Mouse (Mus musculus) E14TG2a.4 (cell line): Measurements from ENCODE around the gene Triobp.

Experiments used
- H3K27me3 ChIP-seq: 2 replicates; pipeline ENCODE4 v1.6.1; 2014; ENCODE audit warnings: low read length, control low read depth; ENCODE audit not compliant: insufficient read depth
- H3K36me3 ChIP-seq: 2 replicates; pipeline ENCODE4 v1.6.1; 2014; ENCODE audit warnings: low read length, control low read depth; ENCODE audit not compliant: insufficient read depth
- H3K4me1 ChIP-seq: replicated peaks from 2 replicates; pipeline ENCODE4 v1.6.1; 2014; ENCODE audit warnings: low read depth, low read length, control low read depth
- H3K4me3 ChIP-seq: replicated peaks from 2 replicates; pipeline ENCODE4 v1.5.1; 2014; ENCODE audit warnings: mild to moderate bottlenecking, low read length
- H3K9me3 ChIP-seq: 2 replicates; pipeline ENCODE4 v1.6.1; 2014; ENCODE audit warnings: low read length, control low read depth
- CTCF ChIP-seq: conservative IDR thresholded peaks from 2 replicates; pipeline ENCODE4 v1.5.1; 2014; ENCODE audit warnings: low read length
- NANOG ChIP-seq: IDR thresholded peaks from 2 replicates; pipeline ENCODE4 v1.6.1; 2014; ENCODE audit warnings: borderline replicate concordance, low read length, mixed read lengths
- POU5F1 ChIP-seq: IDR thresholded peaks from 2 replicates; pipeline ENCODE4 v1.6.1; 2014; ENCODE audit warnings: low read length, borderline replicate concordance

Gene Triobp

GRCm38 (mm10) chr15:78930192-78930706 lies 17.3 kb upstream of the Triobp start:
- H3K4me3 ChIP-seq: no peak overlapping the region
- TF ChIP-seq CTCF: no peak
- TF ChIP-seq POU5F1: no peak
- TF ChIP-seq NANOG: no peak
- H3K4me1 ChIP-seq: peaks cover 54% of the 10 kb centered on the region
- no peaks in the 10 kb centered on the region for H3K9me3 ChIP-seq
- H3K36me3 ChIP-seq: peaks cover 10% of the 10 kb centered on the region
- peaks cover 19% of the 10 kb centered on the region for H3K27me3 ChIP-seq

- Histone ChIP-seq H3K4me1 (peaks cover 53% of the 10 kb centered on the region), H3K4me3 (no peak overlapping the region), H3K9me3 (no peaks in the 10 kb centered on the region), H3K27me3 (peaks cover 19% of the 10 kb centered on the region), H3K36me3 (peaks cover 10% of the 10 kb centered on the region)
- TF ChIP-seq CTCF: no peak
- no peak for TF ChIP-seq NANOG
- no peak for TF ChIP-seq POU5F1
Measured at GRCm38 (mm10) chr15:78930801-78931426, 16.6 kb upstream of the Triobp start.

- Histone ChIP-seq H3K27me3 (peaks cover 19% of the 10 kb centered on the region), H3K4me3 (no peak overlapping the region), H3K4me1 (peaks cover 53% of the 10 kb centered on the region), H3K36me3 (peaks cover 15% of the 10 kb centered on the region), H3K9me3 (no peaks in the 10 kb centered on the region)
- TF ChIP-seq CTCF (peak; percentile 58), NANOG (no peak)
Measured at GRCm38 (mm10) chr15:78931577-78931976, 15.9 kb upstream of the Triobp start.

- Histone ChIP-seq H3K4me1 (peaks cover 45% of the 10 kb centered on the region), H3K4me3 (peak within 1 kb of the TSS; percentile 91)
Measured at GRCm38 (mm10) chr15:78934784-78935320, 12.7 kb upstream of the Triobp start, which contains the start of gene Nol12. TSS of gene Nol12 (plus strand) at chr15:78934933.

GRCm38 (mm10) chr15:78936403-78936802 lies 11.1 kb upstream of the Triobp start:
- Histone ChIP-seq H3K9me3 (no peaks in the 10 kb centered on the region), H3K36me3 (peaks cover 54% of the 10 kb centered on the region), H3K4me3 (peak overlapping the region; percentile 91), H3K4me1 (peaks cover 43% of the 10 kb centered on the region), H3K27me3 (no peaks in the 10 kb centered on the region)
- no peak for TF ChIP-seq NANOG
- no peak for TF ChIP-seq CTCF
- TF ChIP-seq POU5F1: no peak

More at GRCm38 (mm10) chr15:78934784-78935320, 12.7 kb upstream of the Triobp start, which contains the start of gene Nol12:
- no peak for TF ChIP-seq CTCF
- TF ChIP-seq POU5F1: no peak
- no peak for TF ChIP-seq NANOG
- Histone ChIP-seq H3K9me3 (no peaks in the 10 kb centered on the region), H3K27me3 (no peaks in the 10 kb centered on the region; the same call in 1 of the 2 replicates), H3K36me3 (peaks cover 43% of the 10 kb centered on the region)

- Histone ChIP-seq H3K9me3 (no peaks in the 10 kb centered on the region), H3K27me3 (no peaks in the 10 kb centered on the region), H3K4me3 (peak overlapping the region; percentile 91), H3K36me3 (peaks cover 60% of the 10 kb centered on the region), H3K4me1 (peaks cover 40% of the 10 kb centered on the region)
- TF ChIP-seq POU5F1 (no peak), CTCF (no peak), NANOG (no peak)
Measured at GRCm38 (mm10) chr15:78937311-78937710, 10.2 kb upstream of the Triobp start.

GRCm38 (mm10) chr15:78937963-78938362 lies 9.6 kb upstream of the Triobp start:
- Histone ChIP-seq H3K27me3 (no peaks in the 10 kb centered on the region), H3K4me3 (peak overlapping the region; percentile 91; the same call in 1 of the 2 replicates), H3K9me3 (no peaks in the 10 kb centered on the region), H3K4me1 (peaks cover 46% of the 10 kb centered on the region), H3K36me3 (peaks cover 60% of the 10 kb centered on the region)
- TF ChIP-seq CTCF (no peak), NANOG (no peak), POU5F1 (no peak)

GRCm38 (mm10) chr15:78940325-78940724 lies 7.2 kb upstream of the Triobp start:
- Histone ChIP-seq H3K9me3 (no peaks in the 10 kb centered on the region), H3K4me3 (no peak overlapping the region), H3K36me3 (peaks cover 60% of the 10 kb centered on the region), H3K27me3 (peaks cover 3% of the 10 kb centered on the region; the same call in 1 of the 2 replicates), H3K4me1 (peaks cover 45% of the 10 kb centered on the region)
- no peak for TF ChIP-seq POU5F1
- TF ChIP-seq NANOG: no peak

- Histone ChIP-seq H3K4me1 (peaks cover 32% of the 10 kb centered on the region), H3K27me3 (peaks cover 24% of the 10 kb centered on the region)
Measured at GRCm38 (mm10) chr15:78942663-78943062, 4.9 kb upstream of the Triobp start.

More at GRCm38 (mm10) chr15:78942663-78943062, 4.9 kb upstream of the Triobp start:
- no peaks in the 10 kb centered on the region for H3K9me3 ChIP-seq
- TF ChIP-seq POU5F1: no peak
- peak; percentile 78 for TF ChIP-seq CTCF
- TF ChIP-seq NANOG: no peak
- H3K36me3 ChIP-seq: peaks cover 44% of the 10 kb centered on the region
- no peak overlapping the region for H3K4me3 ChIP-seq
